Mouse (Mus musculus) urinary bladder, postnatal 0 days (tissue): ENCODE measurements around the gene Ms4a14. TPM values are rescaled to one million over a fixed set of nuclear protein-coding genes. Genes with fewer than 3 reads are reported as not detected.

Source experiments
- polyA plus RNA-seq: library from polyadenylated mRNA; unstranded; fragments of >200 nt; fragmentation: Nextera tagmentation; extraction: Ambion mirVana; gene quantifications from 2 replicates; pipeline ENCODE4 v1.2.1, GENCODE M21; 2015

The Ms4a14 gene
- polyA plus RNA-seq, result 0.06 and 0.08 TPM in 2 replicates

GRCm38 (mm10) chr19:11314354-11314753 lies at the start of gene Ms4a14:
Ms4a14 (minus strand) TSS chr19:11314454.

GRCm38 (mm10) chr19:11335932-11336331 lies 21.7 kb upstream of the Ms4a14 start, which contains the start of gene Ms4a7:
Ms4a7 (minus strand) TSS chr19:11336146.

DNA sequence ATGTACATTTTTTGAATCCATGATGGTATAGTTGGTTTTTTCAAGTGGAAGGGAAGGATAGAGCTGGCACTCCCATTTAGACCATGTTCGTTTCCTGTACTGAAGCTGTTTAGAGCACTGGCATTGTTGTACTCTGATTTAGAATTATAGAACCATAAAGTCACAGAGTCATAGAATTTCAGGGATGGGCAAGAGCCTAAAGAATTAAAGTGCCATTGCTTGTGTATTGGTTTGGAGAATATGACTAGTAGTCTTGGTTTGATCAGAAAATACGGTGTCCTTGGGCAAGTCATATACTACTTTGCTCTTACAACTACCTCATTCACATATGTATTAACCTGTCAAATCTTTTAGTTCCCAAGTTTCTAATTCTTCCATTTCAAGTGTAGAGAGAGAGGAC lies 30.5 kb downstream of the Ms4a14 start, which contains the start of gene Ms4a5:
TSS of gene Ms4a5 (minus strand) at position 101 of the 400 bp plus-strand sequence.

GRCm38 (mm10) chr19:11266052-11266845 lies 48.0 kb downstream of the Ms4a14 start, which contains the start of gene Ms4a1:
Ms4a1 (minus strand) TSS chr19:11266241.

Other genes with a start within 250 kb of the Ms4a14 start
- 0.87 and 8.1 TPM in 2 replicates for gene Ms4a8a, start 233.4 kb downstream of the Ms4a14 start, polyA plus RNA-seq
- gene 1700017D01Rik, start 183.6 kb downstream of the Ms4a14 start, polyA plus RNA-seq, result not detected in 2 replicates
- gene 1700025F22Rik, start 149.1 kb downstream of the Ms4a14 start, polyA plus RNA-seq, result not detected in 2 replicates
- not detected in 2 replicates for gene Ms4a13, start 117.7 kb downstream of the Ms4a14 start, polyA plus RNA-seq
- not detected in 2 replicates for gene Ms4a12, start 82.0 kb downstream of the Ms4a14 start, polyA plus RNA-seq
- gene Ms4a1, start 48.2 kb downstream of the Ms4a14 start, polyA plus RNA-seq, result 0.06 and 0.10 TPM in 2 replicates
- not detected in 2 replicates for gene Ms4a5, start 30.6 kb downstream of the Ms4a14 start, polyA plus RNA-seq
- 9.4 and 14.2 TPM in 2 replicates for gene Ms4a7, start 21.7 kb upstream of the Ms4a14 start, polyA plus RNA-seq
- 11.4 and 16.9 TPM in 2 replicates for gene Ms4a4a, start 61.1 kb upstream of the Ms4a14 start, polyA plus RNA-seq
- 0.64 and 1.1 TPM in 2 replicates for gene Ms4a4c, start 90.3 kb upstream of the Ms4a14 start, polyA plus RNA-seq
- 0.28 TPM in 1 of 2 replicates, not detected in the other for gene Ms4a4b, start 129.1 kb upstream of the Ms4a14 start, polyA plus RNA-seq
- 15.8 and 18.6 TPM in 2 replicates for gene Ms4a6c, start 154.9 kb upstream of the Ms4a14 start, polyA plus RNA-seq
- gene Gm8369, start 171.5 kb upstream of the Ms4a14 start, polyA plus RNA-seq, result 0.30 TPM in 1 of 2 replicates, not detected in the other
- 8.9 and 10.9 TPM in 2 replicates for gene Ms4a6b, start 202.1 kb upstream of the Ms4a14 start, polyA plus RNA-seq
- 37.8 and 41.1 TPM in 2 replicates for gene Ms4a4d, start 222.3 kb upstream of the Ms4a14 start, polyA plus RNA-seq